Mouse (Mus musculus): ENCODE data around the gene 2310030G06Rik.

DNA sequence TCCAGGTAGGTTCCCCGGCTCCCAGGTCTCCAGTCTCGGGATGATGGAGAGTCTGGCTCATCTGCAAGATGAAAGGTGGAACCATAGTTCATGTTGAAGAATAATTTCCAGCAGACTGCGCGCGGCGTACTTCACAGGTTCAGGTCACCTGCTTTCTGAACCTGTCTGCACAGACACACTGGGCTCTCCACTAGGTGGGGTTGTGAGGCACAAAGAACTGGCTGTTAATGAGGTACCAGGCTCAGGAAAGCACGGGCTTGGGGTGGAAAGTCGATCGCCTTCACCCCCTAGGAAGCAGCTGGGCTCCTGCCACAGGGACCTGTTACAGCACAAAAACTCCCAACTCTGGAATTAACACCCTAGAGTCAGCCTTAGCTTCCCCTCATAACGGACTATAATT, 52.7 kb downstream of the 2310030G06Rik start:
- no peak for TF ChIP-seq EP300 (IDR thresholded peaks at IDR 0.05; ENCODE audit: insufficient read depth, low read depth, low read length)
- peak; percentile 78 for TF ChIP-seq CTCF (IDR thresholded peaks at IDR 0.05; ENCODE audit: low read depth, low read length)
- no peak for TF ChIP-seq POLR2A (IDR thresholded peaks at IDR 0.05; ENCODE audit: insufficient read depth, low read length)

Measured in ES-Bruce4 (cell line).